Mouse (Mus musculus) heart, postnatal 10 days (tissue): ENCODE data around the gene Ap2a1. TPM values are rescaled to one million over a fixed set of nuclear protein-coding genes. Genes with fewer than 3 reads are reported as not detected.
A peak's percentile ranks its signal among the peaks of the same experiment; 100 is the strongest.

ENCODE experiments used
- DNase-seq, 2 experiments: peaks; one replicate each; pipeline ENCODE4 v3.0.0; 2021
- intact Hi-C: fragments of 180-260 bp; cut with DNase I; formaldehyde crosslinking; loops from one replicate; pipeline ENCODE4 v1.15.1; 2025
- total RNA-seq, 2 experiments: library from RNA; stranded (reverse); gene quantifications; 2 replicates each; pipeline ENCODE4 v1.2.3; 2021

Gene Ap2a1
- total RNA-seq, 2 experiments from 2014 or later, result 90.9 to 91.1 TPM

DNA sequence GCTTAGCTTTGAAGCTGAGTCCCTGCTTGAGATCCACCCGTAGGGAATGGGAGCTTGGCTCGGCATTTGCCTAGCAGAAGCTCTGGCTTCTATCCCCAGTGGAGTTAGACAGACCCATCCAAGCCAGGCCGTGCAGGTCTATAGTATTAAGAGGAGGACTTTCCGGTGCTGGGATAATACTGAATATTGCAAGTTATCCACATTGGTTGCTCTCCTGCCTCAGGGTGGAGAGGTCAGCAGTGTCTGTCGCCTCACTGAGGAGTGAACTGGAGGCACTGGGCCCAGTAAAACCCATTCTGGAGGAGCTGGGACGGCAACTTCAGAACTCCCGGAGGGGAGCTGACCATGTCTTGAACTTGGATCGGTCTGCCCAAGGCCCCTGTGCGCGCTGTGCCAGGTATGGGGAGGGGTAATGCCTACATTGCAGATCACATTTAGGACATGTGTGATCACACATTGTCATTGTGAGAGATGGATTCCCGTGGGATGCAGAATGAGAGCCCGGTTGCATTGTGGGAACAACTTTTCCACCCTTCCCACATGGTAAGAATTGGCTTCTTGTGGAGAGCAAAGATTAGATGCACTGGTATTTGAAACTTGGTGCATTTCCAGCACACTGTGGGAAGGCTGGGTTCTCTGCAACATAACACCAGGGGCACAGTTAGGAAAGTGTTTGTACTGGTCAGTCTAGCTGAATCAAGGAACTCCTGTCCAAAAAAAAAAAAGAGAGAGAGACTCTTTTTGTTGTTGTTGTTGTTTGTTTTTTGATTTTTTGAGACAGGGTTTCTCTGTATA, 25.0 kb upstream of the Ap2a1 start:
- intact Hi-C loops, result loop anchor here (5.0 kb wide), 1 partner anchor 57 kb away; the partner anchor contains the start of gene Fuz
- no peak for DNase-seq

DNA sequence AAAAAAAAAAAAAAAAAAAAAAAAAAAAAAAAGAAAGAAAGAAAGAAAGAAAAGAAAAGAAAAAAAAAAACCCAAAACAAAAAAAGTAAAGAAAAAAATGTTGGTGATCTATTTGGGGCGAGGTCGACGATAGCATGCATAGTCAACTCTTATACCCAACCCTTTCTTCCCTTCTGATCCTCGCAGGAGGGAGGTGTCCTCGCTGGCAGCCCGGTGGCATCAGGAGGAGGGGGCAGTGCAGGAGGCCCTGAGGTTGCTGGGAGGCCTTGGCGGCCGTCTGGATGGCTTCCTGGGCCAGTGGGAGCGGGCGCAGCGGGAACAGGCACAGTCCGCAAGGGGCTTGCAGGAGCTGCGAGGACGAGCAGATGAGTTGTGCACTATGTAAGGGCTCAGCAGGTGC, 24.3 kb upstream of the Ap2a1 start:
- intact Hi-C loops, result loop anchor here (5.0 kb wide), 1 partner anchor 56 kb away; the partner anchor contains the start of gene Fuz
- no peak for DNase-seq

- intact Hi-C loops, result loop anchor here (5.0 kb wide), 1 partner anchor 55 kb away; the partner anchor contains the start of gene Fuz
- DNase-seq, result peak; percentile 92 to 93
Measured at GRCm38 (mm10) chr7:44952611-44953306, 23.5 kb upstream of the Ap2a1 start.

DNA sequence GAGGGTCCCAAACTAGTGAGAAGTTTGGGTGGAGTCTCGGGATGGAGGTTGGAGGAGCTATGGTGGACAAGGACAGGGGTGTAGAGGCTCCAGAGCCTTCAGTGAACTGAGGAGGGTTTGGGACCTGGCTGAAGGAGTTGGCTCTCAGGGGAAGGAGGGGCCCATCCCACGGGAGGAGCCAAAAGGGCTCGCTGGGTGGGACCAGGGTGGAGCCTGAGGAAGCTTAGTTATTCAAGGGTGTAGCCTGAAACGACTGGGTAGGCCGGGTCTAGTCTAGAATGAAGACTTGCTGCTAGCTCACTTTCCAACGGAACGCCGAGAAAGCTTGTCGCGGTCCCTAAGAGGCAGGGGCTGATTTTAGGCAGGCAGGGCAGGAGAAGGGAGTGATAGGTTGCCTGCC, 22.7 kb upstream of the Ap2a1 start:
- intact Hi-C loops, result loop anchor here (5.0 kb wide), 1 partner anchor 55 kb away; the partner anchor contains the start of gene Fuz
- peak; percentile 68 to 73 for DNase-seq

GRCm38 (mm10) chr7:44949922-44950321, 20.6 kb upstream of the Ap2a1 start:
- intact Hi-C loops, result loop anchor here (5.0 kb wide), 1 partner anchor 53 kb away; the partner anchor contains the start of gene Fuz
- no peak for DNase-seq

GRCm38 (mm10) chr7:44942904-44943303, 13.6 kb upstream of the Ap2a1 start, which contains the start of gene Tsks:
Tsks (plus strand) TSS chr7:44943204.
- intact Hi-C loops, result no loop called here
- DNase-seq, result no peak

GRCm38 (mm10) chr7:44938680-44939079, 9.4 kb upstream of the Ap2a1 start:
- no peak for DNase-seq
- intact Hi-C loops, result no loop called here

- intact Hi-C loops, result no loop called here
- DNase-seq, result no peak
Measured at GRCm38 (mm10) chr7:44928570-44928969, 726 bp downstream of the Ap2a1 start.

GRCm38 (mm10) chr7:44925468-44925867, 3.8 kb downstream of the Ap2a1 start:
- DNase-seq, result peak; percentile 30 to 45
- intact Hi-C loops, result no loop called here

- intact Hi-C loops, result loop anchor here (5.0 kb wide), 1 partner anchor 35 kb away; no protein-coding TSS in a partner anchor
- no peak for DNase-seq
Measured at GRCm38 (mm10) chr7:44922530-44922929, 6.8 kb downstream of the Ap2a1 start.

DNA sequence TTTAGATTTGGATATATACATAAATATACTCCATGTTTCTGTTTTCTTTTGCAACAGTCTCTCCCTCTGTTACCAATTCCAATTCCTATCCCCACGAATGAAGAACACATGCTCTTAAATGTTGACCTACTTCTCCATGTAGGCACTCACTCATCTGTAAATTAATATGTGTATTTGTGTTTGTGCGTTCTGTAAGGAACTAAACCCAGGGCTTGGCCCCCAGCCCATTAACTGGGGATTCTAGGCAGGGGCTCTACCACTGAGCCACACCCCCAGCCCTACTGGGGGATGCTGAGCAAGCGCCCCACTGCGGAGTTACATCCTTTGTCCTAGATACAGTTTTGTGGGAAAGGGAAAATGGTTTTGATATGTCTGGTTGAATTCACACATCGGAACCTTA, 10.2 kb downstream of the Ap2a1 start:
- intact Hi-C loops, result no loop called here
- no peak for DNase-seq

- DNase-seq, result no peak
- intact Hi-C loops, result no loop called here
Measured at GRCm38 (mm10) chr7:44918219-44918618, 11.1 kb downstream of the Ap2a1 start.

- no peak for DNase-seq
- intact Hi-C loops, result no loop called here
Measured at GRCm38 (mm10) chr7:44916881-44917280, 12.4 kb downstream of the Ap2a1 start.

DNA sequence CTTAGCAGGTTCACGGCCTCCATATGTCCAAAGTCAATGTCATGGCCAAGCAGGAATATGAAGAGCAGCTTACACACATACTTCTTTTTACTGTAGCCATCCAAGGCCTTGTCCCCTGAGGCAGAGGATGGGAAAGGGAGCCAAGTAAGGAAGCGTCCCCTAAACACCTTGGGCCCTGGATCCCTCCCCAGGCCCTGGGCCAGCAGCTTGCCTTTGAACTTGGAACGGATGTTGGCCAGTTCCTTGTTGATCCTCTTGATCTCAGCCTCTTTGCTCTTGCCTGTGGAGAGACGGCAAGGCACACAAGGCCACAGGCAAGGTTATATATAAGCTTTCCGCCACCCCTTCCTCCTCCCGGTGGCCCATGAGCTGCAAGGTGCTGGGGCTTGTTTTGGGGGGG, 13.1 kb downstream of the Ap2a1 start:
- intact Hi-C loops, result no loop called here
- no peak for DNase-seq

- intact Hi-C loops, result no loop called here
- no peak for DNase-seq
Measured at GRCm38 (mm10) chr7:44915314-44915713, 14.0 kb downstream of the Ap2a1 start.

GRCm38 (mm10) chr7:44914396-44914795, 14.9 kb downstream of the Ap2a1 start:
- intact Hi-C loops, result no loop called here
- DNase-seq, result no peak

GRCm38 (mm10) chr7:44908706-44909476, 20.4 kb downstream of the Ap2a1 start:
- no peak for DNase-seq
- intact Hi-C loops, result no loop called here

DNA sequence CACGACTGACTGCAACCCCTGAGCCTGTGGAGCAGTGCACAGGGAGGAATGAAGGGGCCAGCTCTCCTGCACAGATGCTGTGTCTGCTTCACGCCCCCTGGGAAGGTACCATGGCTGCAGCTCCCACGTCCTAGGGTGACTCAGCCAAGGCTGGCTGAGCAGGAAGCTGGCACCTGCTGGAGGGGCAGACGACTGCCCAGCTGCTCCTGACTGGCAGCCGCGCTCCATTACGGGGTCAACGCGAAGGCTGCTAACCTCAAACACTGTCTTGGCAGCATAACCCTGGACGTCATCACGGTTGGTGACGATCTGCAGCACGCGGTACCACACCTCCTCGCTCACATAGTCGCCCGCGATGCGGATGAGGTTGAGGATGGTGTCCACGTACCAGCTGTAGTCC, 23.9 kb downstream of the Ap2a1 start:
- intact Hi-C loops, result no loop called here

GRCm38 (mm10) chr7:44901230-44901722, 28.0 kb downstream of the Ap2a1 start:
- intact Hi-C loops, result no loop called here
- no peak for DNase-seq

More for the DNA sequence above, 23.9 kb downstream of the Ap2a1 start:
- no peak for DNase-seq

- intact Hi-C loops, result no loop called here
- no peak for DNase-seq
Measured at GRCm38 (mm10) chr7:44900632-44901031, 28.7 kb downstream of the Ap2a1 start.

DNA sequence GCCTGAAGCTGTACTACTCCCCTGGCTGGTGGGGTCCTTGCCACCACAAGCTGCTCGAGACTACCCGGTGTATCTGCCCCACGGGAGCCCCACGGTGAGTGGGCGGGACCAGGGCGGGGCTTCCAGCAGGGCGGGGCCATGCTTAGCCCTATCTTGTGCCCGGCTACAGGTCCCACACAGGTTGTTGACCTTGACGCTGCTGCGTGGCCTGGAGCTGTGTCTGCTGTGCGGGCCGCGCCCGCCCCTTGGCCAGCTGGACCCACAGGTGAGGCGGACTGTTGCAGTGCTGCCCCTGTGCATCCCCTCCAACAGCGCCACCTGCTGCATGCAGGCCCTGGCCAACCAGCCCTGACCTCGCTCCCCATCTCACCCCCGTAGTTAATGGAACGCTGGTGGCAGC, 30.7 kb downstream of the Ap2a1 start:
- intact Hi-C loops, result loop anchor here (5.0 kb wide), 1 partner anchor 54 kb away; no protein-coding TSS in a partner anchor

More for the DNA sequence above, 30.7 kb downstream of the Ap2a1 start:
- DNase-seq, result peak; percentile 30 to 51
